Mouse (Mus musculus) heart, adult 2 months (tissue): ENCODE measurements around the gene Slc12a9. TPM values are rescaled to one million over a fixed set of nuclear protein-coding genes. Genes with fewer than 3 reads are reported as not detected.

ENCODE experiments used
- DNase-seq, 2 experiments: peaks; one replicate each; pipeline ENCODE4 v3.0.0; 2021
- H3K27ac ChIP-seq: fragments of 200-600 bp; 2 replicates; pipeline ENCODE4 v1.8.1; 2022
- H3K27me3 ChIP-seq: fragments of 200-500 bp; 2 replicates; pipeline ENCODE4 v1.6.1; 2012; ENCODE audit warnings: mild to moderate bottlenecking, low read length, inconsistent platforms, mixed read lengths; ENCODE audit not compliant: control insufficient read depth, insufficient read depth
- H3K36me3 ChIP-seq: fragments of 200-500 bp; 2 replicates; pipeline ENCODE4 v1.6.1; 2012; ENCODE audit warnings: low read length, inconsistent platforms; ENCODE audit not compliant: control insufficient read depth, insufficient read depth
- H3K4me1 ChIP-seq: fragments of 200-500 bp; 2 replicates; pipeline ENCODE4 v1.6.1; 2011; ENCODE audit warnings: low read length; ENCODE audit not compliant: control insufficient read depth, insufficient read depth
- H3K4me3 ChIP-seq: fragments of 200-600 bp; 2 replicates; pipeline ENCODE4 v1.8.1; 2022
- H3K79me2 ChIP-seq: fragments of 200-500 bp; replicated peaks from 2 replicates; pipeline ENCODE4 v1.6.1; 2012; ENCODE audit warnings: mild to moderate bottlenecking, inconsistent platforms, low read length, moderate library complexity, mixed read lengths; ENCODE audit not compliant: control insufficient read depth, insufficient read depth
- H3K9ac ChIP-seq: fragments of 200-500 bp; 2 replicates; pipeline ENCODE4 v1.6.1; 2012; ENCODE audit warnings: low read depth, mild to moderate bottlenecking, control low read depth, inconsistent platforms, low read length, mixed read lengths
- CTCF ChIP-seq: fragments of 200-600 bp; IDR thresholded peaks from 2 replicates; pipeline ENCODE4 v1.8.1; 2022; ENCODE audit warnings: antibody characterized with exemption, mild to moderate bottlenecking, moderate library complexity
- EP300 ChIP-seq: fragments of 200-500 bp; IDR thresholded peaks from 2 replicates; pipeline ENCODE4 v1.6.1; 2011; ENCODE audit warnings: low read depth, low read length, control low read depth; ENCODE audit not compliant: insufficient read depth
- POLR2A ChIP-seq: fragments of 200-500 bp; IDR thresholded peaks from 2 replicates; pipeline ENCODE4 v1.6.1; 2011; ENCODE audit warnings: mild to moderate bottlenecking, low read depth, low read length, control low read depth; ENCODE audit not compliant: insufficient read depth
- whole genome bisulfite sequencing: fragments of 180-500 bp; shearing (Covaris S2); methylation state at CpG from one replicate; pipeline ENCODE4 v1.1.7; 2018; 5-methylcytosine and 5-hydroxymethylcytosine counted together
- intact Hi-C: fragments of 180-260 bp; cut with DNase I; formaldehyde crosslinking; loops from one replicate; pipeline ENCODE4 v1.15.1; 2025
- long read RNA-seq: library from polyadenylated mRNA; stranded (forward); transcript quantifications from one replicate; pipeline ENCODE4 v2.0.0, GENCODE M21; 2021
- polyA plus RNA-seq: library from polyadenylated mRNA; depleted of rRNA; stranded (reverse); fragments of >200 nt; gene quantifications from 2 replicates; pipeline ENCODE4 v1.2.3, GENCODE M21; 2012; rRNA removed
- total RNA-seq, 2 experiments: library from RNA; stranded (reverse); gene quantifications; 2 replicates each; pipeline ENCODE4 v1.2.3; 2021

Slc12a9 gene
- total RNA-seq (1 to 10 TPM; 1.7 to 2.2 TPM), polyA plus RNA-seq (6.0 and 8.9 TPM in 2 replicates)
- long read RNA-seq, partial matches to known transcripts = 0 of 2 reads
- long read RNA-seq, other reads (novel, unspliced or antisense) = 0 of 2 reads

GRCm38 (mm10) chr5:137333512-137334174, at the start of gene Slc12a9:
Slc12a9 (minus strand) TSS chr5:137333597.
- WGBS = under 1% methylated on average over 44 of the region's 44 CpGs
- Histone ChIP-seq H3K9ac (peak within 1 kb of the TSS; percentile 63), H3K4me3 (peak within 1 kb of the TSS; percentile 63), H3K79me2 (no peaks in the 10 kb centered on the region), H3K36me3 (no peaks in the 10 kb centered on the region), H3K27me3 (no peaks in the 10 kb centered on the region), H3K4me1 (peaks cover 1% of the 10 kb centered on the region; the same call in 1 of the 2 replicates), H3K27ac (peak within 1 kb of the TSS; percentile 61)
- intact Hi-C loops = loop anchor here (1.0 kb wide), 2 partner anchors 43 to 48 kb away; no protein-coding TSS in a partner anchor
- peak; percentile 93 to 94 for DNase-seq
- TF ChIP-seq EP300 = 0 out of 2 replicates have a peak, but pooled peaks have one; percentile 51
- TF ChIP-seq CTCF = peak; percentile 86
- TF ChIP-seq POLR2A = peak; percentile 49

- intact Hi-C loops = loop anchor here (1.0 to 2.0 kb wide), 2 partner anchors 48 to 88 kb away; partner anchors contain the start of gene Slc12a9
These were observed 47.8 kb upstream of the Slc12a9 start for GRCm38 (mm10) chr5:137381152-137381551.

GRCm38 (mm10) chr5:137377603-137378002, 44.2 kb upstream of the Slc12a9 start:
- no peak for DNase-seq
- intact Hi-C loops = loop anchor here (2.0 to 5.0 kb wide), 2 partner anchors 27 to 245 kb away; partner anchors contain the start of gene Ephb4
- TF ChIP-seq EP300 = no peak
- TF ChIP-seq POLR2A = 0 out of 2 replicates have a peak, but pooled peaks have one; percentile 19
- TF ChIP-seq CTCF = no peak
- no peak overlapping the region for H3K27ac ChIP-seq
- 20% methylated on average over 11 of the region's 15 CpGs for WGBS
- no peak overlapping the region for H3K4me3 ChIP-seq
- no peaks in the 10 kb centered on the region for H3K27me3 ChIP-seq
- peaks cover 14% of the 10 kb centered on the region for H3K4me1 ChIP-seq
- H3K79me2 ChIP-seq = no peaks in the 10 kb centered on the region
- H3K9ac ChIP-seq = no peak overlapping the region
- H3K36me3 ChIP-seq = peaks cover 7% of the 10 kb centered on the region

More at GRCm38 (mm10) chr5:137381152-137381551, 47.8 kb upstream of the Slc12a9 start:
- Histone ChIP-seq H3K79me2 (no peaks in the 10 kb centered on the region), H3K27ac (no peak overlapping the region), H3K4me1 (peaks cover 4% of the 10 kb centered on the region), H3K4me3 (no peak overlapping the region), H3K36me3 (no peaks in the 10 kb centered on the region), H3K9ac (no peak overlapping the region), H3K27me3 (no peaks in the 10 kb centered on the region)
- peak; percentile 59 to 74 for DNase-seq
- WGBS = 57% methylated on average over 4 of the region's 4 CpGs
- TF ChIP-seq CTCF = peak; percentile 80
- TF ChIP-seq POLR2A = no peak
- TF ChIP-seq EP300 = 0 out of 2 replicates have a peak, but pooled peaks have one; percentile 30

GRCm38 (mm10) chr5:137377176-137377575, 43.8 kb upstream of the Slc12a9 start:
- Histone ChIP-seq H3K27me3 (no peaks in the 10 kb centered on the region), H3K79me2 (no peaks in the 10 kb centered on the region), H3K4me3 (no peak overlapping the region), H3K9ac (no peak overlapping the region), H3K36me3 (peaks cover 7% of the 10 kb centered on the region), H3K27ac (no peak overlapping the region), H3K4me1 (peaks cover 14% of the 10 kb centered on the region)
- WGBS = 7% methylated on average over 10 of the region's 11 CpGs
- TF ChIP-seq CTCF = 0 out of 2 replicates have a peak, but pooled peaks have one; percentile 1
- TF ChIP-seq POLR2A = no peak
- intact Hi-C loops = loop anchor here (2.0 to 5.0 kb wide), 2 partner anchors 26 to 245 kb away; partner anchors contain the start of gene Ephb4
- peak; percentile 46 to 50 for DNase-seq

GRCm38 (mm10) chr5:137376722-137377121, 43.3 kb upstream of the Slc12a9 start:
- Histone ChIP-seq H3K36me3 (peaks cover 7% of the 10 kb centered on the region), H3K79me2 (no peaks in the 10 kb centered on the region), H3K9ac (no peak overlapping the region), H3K27ac (no peak overlapping the region), H3K4me1 (peaks cover 14% of the 10 kb centered on the region), H3K27me3 (no peaks in the 10 kb centered on the region), H3K4me3 (no peak overlapping the region)
- TF ChIP-seq EP300 = 0 out of 2 replicates have a peak, but pooled peaks have one; percentile 5
- TF ChIP-seq CTCF = no peak
- DNase-seq = no peak
- intact Hi-C loops = loop anchor here (1.0 to 5.0 kb wide), 3 partner anchors 26 to 244 kb away; partner anchors contain the start of gene Ephb4
- 34% methylated on average over 9 of the region's 9 CpGs for WGBS

- intact Hi-C loops = loop anchor here (1.0 to 5.0 kb wide), 3 partner anchors 25 to 244 kb away; partner anchors contain the start of gene Ephb4
- Histone ChIP-seq H3K4me3 (no peak overlapping the region), H3K27me3 (no peaks in the 10 kb centered on the region), H3K9ac (no peak overlapping the region), H3K27ac (no peak overlapping the region; the same call in 1 of the 2 replicates), H3K4me1 (peaks cover 14% of the 10 kb centered on the region), H3K79me2 (no peaks in the 10 kb centered on the region), H3K36me3 (peaks cover 7% of the 10 kb centered on the region)
- 34% methylated on average over 7 of the region's 7 CpGs for WGBS
- peak in 1 of 2 experiments; percentile 17 for DNase-seq
- no peak for TF ChIP-seq POLR2A
- peak; percentile 69 for TF ChIP-seq CTCF
These were observed 42.8 kb upstream of the Slc12a9 start for GRCm38 (mm10) chr5:137376198-137376597.
